Mouse (Mus musculus) ZHBTc4 (cell line): Measurements from ENCODE around the gene Cnksr3.

Experiments used
- DNase-seq: peaks from one replicate; pipeline ENCODE4 v3.0.0-alpha.2; 2011; ENCODE audit warnings: low read depth, low spot score

The Cnksr3 gene

GRCm38 (mm10) chr10:7077971-7078370, 134.1 kb downstream of the Cnksr3 start:
- no peak for DNase-seq

GRCm38 (mm10) chr10:7077389-7077808, 134.6 kb downstream of the Cnksr3 start:
- no peak for DNase-seq

GRCm38 (mm10) chr10:7076662-7077211, 135.3 kb downstream of the Cnksr3 start:
- DNase-seq: peak; percentile 4

GRCm38 (mm10) chr10:7076201-7076600, 135.8 kb downstream of the Cnksr3 start:
- DNase-seq: peak; percentile 74

GRCm38 (mm10) chr10:7075661-7076060, 136.4 kb downstream of the Cnksr3 start:
- no peak for DNase-seq

GRCm38 (mm10) chr10:7074231-7074630, 137.8 kb downstream of the Cnksr3 start:
- DNase-seq: no peak

- DNase-seq: no peak
These were observed 141.1 kb downstream of the Cnksr3 start for GRCm38 (mm10) chr10:7070924-7071323.

- DNase-seq: no peak
These were observed 141.8 kb downstream of the Cnksr3 start for GRCm38 (mm10) chr10:7070100-7070835.

GRCm38 (mm10) chr10:7069090-7069489, 142.9 kb downstream of the Cnksr3 start:
- no peak for DNase-seq
